Mouse (Mus musculus) lung, adult 2 months (tissue): ENCODE data around the gene Tyw1.

Experiments used
- CTCF ChIP-seq: fragments of 200-500 bp; IDR thresholded peaks from 2 replicates; pipeline ENCODE4 v1.5.1; 2011; ENCODE audit warnings: mild to moderate bottlenecking, low read length, control low read depth; ENCODE audit not compliant: insufficient read depth
- POLR2A ChIP-seq: fragments of 200-500 bp; IDR thresholded peaks from 2 replicates; pipeline ENCODE4 v1.6.1; 2011; ENCODE audit warnings: low read depth, mild to moderate bottlenecking, control low read depth, low read length, borderline replicate concordance; ENCODE audit errors: extremely low read depth

- TF ChIP-seq CTCF: no peak
- TF ChIP-seq POLR2A: no peak
These were observed 52.5 kb downstream of the Tyw1 start for GRCm38 (mm10) chr5:130307921-130308320.
